Mouse (Mus musculus) liver, embryonic 14.5 days (tissue): ENCODE data around the gene Gpi1. TPM values are rescaled to one million over a fixed set of nuclear protein-coding genes. Genes with fewer than 3 reads are reported as not detected.

ENCODE experiments used
- ATAC-seq: fragments of 200-750 bp; cut with Nextera tagmentation; 2 replicates; pipeline ENCODE4 v1.8.0; 2017; ENCODE audit warnings: moderate number of reproducible peaks, mild to moderate bottlenecking, moderate library complexity; ENCODE audit not compliant: insufficient read depth
- DNase-seq, 3 experiments: peaks; one replicate each; pipeline ENCODE4 v3.0.0-alpha.2; 2012 to 2013; ENCODE audit warnings: low read depth in 3 of 3, low spot score in 3 of 3
- H3K27ac ChIP-seq: fragments of 300-500 bp; sonication (generic); 2 replicates; pipeline ENCODE4 v1.5.1; 2014; ENCODE audit warnings: moderate library complexity, mild to moderate bottlenecking, control low read depth, inconsistent platforms
- H3K27me3 ChIP-seq: fragments of 300-500 bp; sonication (generic); 2 replicates; pipeline ENCODE4 v1.6.1; 2014; ENCODE audit warnings: mild to moderate bottlenecking, low read length, moderate library complexity; ENCODE audit not compliant: control insufficient read depth, insufficient read depth
- H3K36me3 ChIP-seq: fragments of 300-500 bp; sonication (generic); replicated peaks from 2 replicates; pipeline ENCODE4 v1.6.1; 2014; ENCODE audit warnings: low read depth; ENCODE audit not compliant: control insufficient read depth, insufficient read depth
- H3K4me1 ChIP-seq, 2 experiments: fragments of 200-500 bp in 1 of 2; fragments of 300-500 bp in 1 of 2; sonication (generic) in 1 of 2; replicated peaks; 2 replicates each; pipeline ENCODE4 v1.6.1; 2012 to 2014; ENCODE audit warnings: antibody characterized with exemption in 1 of 2, inconsistent platforms in 1 of 2, low read length in 1 of 2; ENCODE audit not compliant: control insufficient read depth in 2 of 2, insufficient read depth in 2 of 2
- H3K4me2 ChIP-seq: fragments of 300-500 bp; sonication (generic); 2 replicates; pipeline ENCODE4 v1.6.1; 2014; ENCODE audit warnings: low read depth, mild to moderate bottlenecking, control low read depth, moderate library complexity
- H3K4me3 ChIP-seq, 2 experiments: fragments of 200-500 bp in 1 of 2; fragments of 300-500 bp in 1 of 2; sonication (generic) in 1 of 2; 2 replicates each; pipeline ENCODE4 v1.5.1; 2012 to 2014; ENCODE audit warnings: low read depth in 2 of 2, low read length in 2 of 2, mild to moderate bottlenecking in 2 of 2, control low read depth in 1 of 2, inconsistent platforms in 1 of 2, moderate library complexity in 1 of 2; ENCODE audit not compliant: insufficient read depth in 1 of 2
- H3K9ac ChIP-seq: fragments of 300-500 bp; sonication (generic); replicated peaks from 2 replicates; pipeline ENCODE4 v1.6.1; 2014; ENCODE audit warnings: mild to moderate bottlenecking, control low read depth, moderate library complexity
- H3K9me3 ChIP-seq: fragments of 300-500 bp; sonication (generic); 2 replicates; pipeline ENCODE4 v1.6.1; 2016; ENCODE audit warnings: low read length, mixed read lengths; ENCODE audit not compliant: control insufficient read depth
- CTCF ChIP-seq: IDR thresholded peaks from 2 replicates; pipeline ENCODE4 v1.5.1; 2016; ENCODE audit warnings: antibody characterized with exemption, low read depth, control low read depth
- EP300 ChIP-seq: IDR thresholded peaks from 2 replicates; pipeline ENCODE4 v1.6.1; 2016; ENCODE audit warnings: antibody characterized with exemption, low read depth
- WGBS: fragments of 180-500 bp; shearing (Covaris S2); extraction: QIAGEN DNeasy Blood & Tissue Kit; methylation state at CpG from one replicate; pipeline ENCODE4 v1.1.7; 2014; ENCODE audit not compliant: insufficient replicate concordance; 5-methylcytosine and 5-hydroxymethylcytosine counted together
- polyA plus RNA-seq, 2 experiments: library from polyadenylated mRNA; depleted of rRNA in 1 of 2; stranded (reverse) in 1 of 2; unstranded in 1 of 2; fragments of >200 nt; fragmentation: Nextera tagmentation in 1 of 2; extraction: Ambion mirVana in 1 of 2; gene quantifications; 2 replicates each; pipeline versions ENCODE4 v1.2.1 to v1.2.3; 2012 to 2014

Gpi1 gene
- polyA plus RNA-seq, 2 experiments = 83.2 to 108 TPM

- ATAC-seq = no peak
- TF ChIP-seq EP300 = no peak
- 0 out of 2 replicates have a peak, but pooled peaks have one; percentile 13 for TF ChIP-seq CTCF
- DNase-seq = no peak
- H3K27me3 ChIP-seq = no peaks in the 10 kb centered on the region
- peak overlapping the region; percentile 61 for H3K4me2 ChIP-seq
- H3K9ac ChIP-seq = no peak overlapping the region
- no peak overlapping the region for H3K27ac ChIP-seq
- peaks cover 41% of the 10 kb centered on the region for H3K36me3 ChIP-seq
- H3K4me3 ChIP-seq = no peak overlapping the region
- peaks cover 10 to 11% of the 10 kb centered on the region in 2 experiments for H3K4me1 ChIP-seq
- H3K9me3 ChIP-seq = no peaks in the 10 kb centered on the region
- WGBS = 68% methylated on average over 3 of the region's 3 CpGs
These were observed 64.1 kb downstream of the Gpi1 start for GRCm38 (mm10) chr7:34165999-34166398.

DNA sequence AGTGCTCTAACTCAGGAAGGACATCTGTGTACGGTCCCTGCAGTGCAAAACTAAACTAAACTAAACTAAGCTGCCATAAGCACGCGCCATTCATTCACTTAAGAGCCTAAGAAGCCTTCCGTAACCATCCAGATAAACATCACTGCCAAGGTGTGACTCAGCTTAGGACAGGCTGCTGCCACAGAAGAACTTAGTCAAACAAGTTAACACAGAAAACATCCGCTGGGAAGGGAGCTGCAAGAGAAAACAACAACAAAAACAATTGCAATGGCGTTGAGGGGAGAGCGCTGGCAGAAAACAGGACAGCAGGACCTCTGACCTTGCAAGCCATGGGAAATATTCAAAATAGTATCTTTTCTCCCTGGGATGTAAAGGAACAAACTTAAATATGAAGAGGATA is 65.5 kb downstream of the Gpi1 start:
- WGBS = 91% methylated on average over 7 of the region's 7 CpGs

DNA sequence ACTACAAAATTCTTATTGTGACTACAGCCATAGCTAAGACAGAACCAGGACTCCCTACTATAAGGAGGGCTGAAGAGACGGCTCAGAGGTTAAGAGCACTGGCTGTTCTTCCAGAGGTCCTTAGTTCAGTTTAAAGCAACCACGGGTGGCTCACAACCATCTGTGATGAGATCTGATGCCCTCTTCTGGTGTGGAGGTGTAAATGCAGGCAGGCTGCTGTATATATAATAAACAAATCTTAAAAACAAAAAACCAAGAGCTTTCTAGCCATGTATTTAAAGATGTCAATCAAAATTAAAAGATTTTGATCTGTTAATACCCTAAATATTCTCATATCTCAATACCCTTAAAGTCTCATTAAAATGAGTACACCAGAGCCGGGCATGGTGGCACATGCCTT is 71.0 kb downstream of the Gpi1 start:
- no peak for ATAC-seq
- no peak for DNase-seq
- WGBS = 85% methylated on average over 3 of the region's 3 CpGs

More for the DNA sequence above, 65.5 kb downstream of the Gpi1 start:
- no peak overlapping the region for H3K4me3 ChIP-seq
- no peak overlapping the region for H3K4me2 ChIP-seq
- peaks cover 10 to 11% of the 10 kb centered on the region in 2 experiments for H3K4me1 ChIP-seq
- ATAC-seq = no peak
- no peak overlapping the region for H3K27ac ChIP-seq
- no peaks in the 10 kb centered on the region for H3K9me3 ChIP-seq
- no peak overlapping the region for H3K9ac ChIP-seq
- H3K36me3 ChIP-seq = peaks cover 52% of the 10 kb centered on the region
- no peak for DNase-seq
- no peaks in the 10 kb centered on the region for H3K27me3 ChIP-seq
- no peak for TF ChIP-seq EP300
- no peak for TF ChIP-seq CTCF

GRCm38 (mm10) chr7:34157994-34158393 is 72.1 kb downstream of the Gpi1 start:
- no peaks in the 10 kb centered on the region for H3K27me3 ChIP-seq
- TF ChIP-seq EP300 = no peak
- TF ChIP-seq CTCF = no peak
- no peaks in the 10 kb centered on the region for H3K4me1 ChIP-seq
- 92% methylated on average over 3 of the region's 3 CpGs for WGBS
- ATAC-seq = no peak
- no peak overlapping the region for H3K4me3 ChIP-seq
- no peak overlapping the region; the same call in 1 of the 2 replicates for H3K9ac ChIP-seq
- peaks cover 92% of the 10 kb centered on the region for H3K36me3 ChIP-seq
- H3K27ac ChIP-seq = no peak overlapping the region
- no peak for DNase-seq
- H3K9me3 ChIP-seq = no peaks in the 10 kb centered on the region
- no peak overlapping the region for H3K4me2 ChIP-seq

More for the DNA sequence above, 71.0 kb downstream of the Gpi1 start:
- H3K4me3 ChIP-seq = no peak overlapping the region
- no peaks in the 10 kb centered on the region for H3K4me1 ChIP-seq
- H3K27me3 ChIP-seq = no peaks in the 10 kb centered on the region
- no peaks in the 10 kb centered on the region for H3K9me3 ChIP-seq
- no peak overlapping the region for H3K4me2 ChIP-seq
- TF ChIP-seq EP300 (no peak), CTCF (no peak)
- H3K27ac ChIP-seq = no peak overlapping the region
- H3K9ac ChIP-seq = no peak overlapping the region
- peaks cover 90% of the 10 kb centered on the region for H3K36me3 ChIP-seq

Other genes starting within 250 kb of the Gpi1 start
- gene Scgb2b27, start 216.4 kb downstream of the Gpi1 start, polyA plus RNA-seq (2012; rRNA removed) = not detected in 2 replicates
- not detected in 2 replicates for gene Scgb2b27, start 216.4 kb downstream of the Gpi1 start, polyA plus RNA-seq (2014; fragmentation: Nextera tagmentation; extraction: Ambion mirVana)
- gene Scgb1b27, start 208.9 kb downstream of the Gpi1 start, polyA plus RNA-seq (2012; rRNA removed) = not detected in 2 replicates
- not detected in 2 replicates for gene Scgb1b27, start 208.9 kb downstream of the Gpi1 start, polyA plus RNA-seq (2014; fragmentation: Nextera tagmentation; extraction: Ambion mirVana)
- gene Scgb1b30, start 134.9 kb downstream of the Gpi1 start, polyA plus RNA-seq (2012; rRNA removed) = not detected in 2 replicates
- not detected in 2 replicates for gene Scgb1b30, start 134.9 kb downstream of the Gpi1 start, polyA plus RNA-seq (2014; fragmentation: Nextera tagmentation; extraction: Ambion mirVana)
- gene Wtip, start 97.1 kb downstream of the Gpi1 start, polyA plus RNA-seq (2012; rRNA removed) = 2.8 TPM in 2 replicates
- gene Wtip, start 97.1 kb downstream of the Gpi1 start, polyA plus RNA-seq (2014; fragmentation: Nextera tagmentation; extraction: Ambion mirVana) = 0.47 and 0.57 TPM in 2 replicates
- 37.4 and 62.1 TPM in 2 replicates for gene Uba2, start 60.7 kb downstream of the Gpi1 start, polyA plus RNA-seq (2012; rRNA removed)
- gene Uba2, start 60.7 kb downstream of the Gpi1 start, polyA plus RNA-seq (2014; fragmentation: Nextera tagmentation; extraction: Ambion mirVana) = 83.0 and 97.5 TPM in 2 replicates
- gene Pdcd2l, start 33.7 kb downstream of the Gpi1 start, polyA plus RNA-seq (2012; rRNA removed) = 12.4 and 14.1 TPM in 2 replicates
- gene Pdcd2l, start 33.7 kb downstream of the Gpi1 start, polyA plus RNA-seq (2014; fragmentation: Nextera tagmentation; extraction: Ambion mirVana) = 20.4 and 21.7 TPM in 2 replicates
- not detected in 2 replicates for gene Gm6096, start 20.7 kb upstream of the Gpi1 start, polyA plus RNA-seq (2012; rRNA removed)
- 0.30 TPM in 1 of 2 replicates, not detected in the other for gene Gm6096, start 20.7 kb upstream of the Gpi1 start, polyA plus RNA-seq (2014; fragmentation: Nextera tagmentation; extraction: Ambion mirVana)
- gene 4931406P16Rik, start 83.2 kb upstream of the Gpi1 start, polyA plus RNA-seq (2012; rRNA removed) = 9.4 and 10.1 TPM in 2 replicates
- gene 4931406P16Rik, start 83.2 kb upstream of the Gpi1 start, polyA plus RNA-seq (2014; fragmentation: Nextera tagmentation; extraction: Ambion mirVana) = 11.9 and 13.9 TPM in 2 replicates
- gene Lsm14a, start 163.0 kb upstream of the Gpi1 start, polyA plus RNA-seq (2012; rRNA removed) = 36.4 and 44.7 TPM in 2 replicates
- gene Lsm14a, start 163.0 kb upstream of the Gpi1 start, polyA plus RNA-seq (2014; fragmentation: Nextera tagmentation; extraction: Ambion mirVana) = 25.4 and 27.7 TPM in 2 replicates